Mouse (Mus musculus): Measurements from ENCODE around the gene Ipo7.

Gene Ipo7

GRCm38 (mm10) chr7:110018117-110018630 is at the start of gene Ipo7:
Ipo7 (plus strand) TSS chr7:110018274.
- DNase-seq: peak; percentile 99

DNA sequence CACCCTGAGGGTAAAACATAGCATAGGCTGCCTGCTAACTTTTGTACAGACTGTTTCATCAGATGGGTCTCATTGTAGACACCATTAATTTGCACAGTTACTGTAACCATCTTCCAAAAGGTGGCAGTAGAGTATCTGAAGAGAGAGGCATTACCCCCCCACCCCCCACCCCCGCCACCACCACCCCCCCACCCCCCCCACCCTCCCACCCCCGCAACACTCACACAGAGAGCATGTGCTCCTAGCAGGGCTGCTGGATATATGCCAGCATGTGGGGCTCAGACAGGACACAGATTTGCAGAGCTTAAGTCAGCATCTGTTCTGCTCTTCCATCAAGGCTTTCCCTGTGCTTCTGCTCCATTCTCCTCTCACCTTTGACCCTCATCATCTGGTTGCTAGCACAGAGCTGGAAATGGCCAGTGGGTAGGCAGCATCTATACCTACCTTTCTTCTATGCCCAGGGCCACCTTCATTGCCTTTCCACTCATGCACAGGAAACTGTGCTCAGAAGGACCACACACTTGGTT is 49.1 kb upstream of the Ipo7 start:
- peak; percentile 92 for DNase-seq

DNA sequence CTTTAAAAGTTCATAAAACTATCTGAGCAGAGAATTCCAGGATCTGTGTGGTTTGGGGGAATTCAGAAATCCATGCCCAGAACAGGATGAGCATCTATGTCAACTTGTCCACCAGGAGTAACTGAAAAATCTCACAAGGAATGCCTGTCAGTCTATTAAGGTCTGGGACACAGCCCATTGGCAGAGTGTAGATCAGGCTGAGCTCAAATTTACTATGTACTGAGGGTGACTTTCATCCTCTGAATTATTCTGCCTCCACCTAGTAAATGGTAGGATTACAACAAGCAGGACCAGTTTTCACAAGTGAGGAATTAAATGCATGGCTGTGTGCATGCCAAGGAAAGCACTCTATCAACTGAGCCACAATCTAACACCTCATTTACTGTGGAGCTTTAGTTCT is 48.5 kb upstream of the Ipo7 start:
- no peak for DNase-seq

DNA sequence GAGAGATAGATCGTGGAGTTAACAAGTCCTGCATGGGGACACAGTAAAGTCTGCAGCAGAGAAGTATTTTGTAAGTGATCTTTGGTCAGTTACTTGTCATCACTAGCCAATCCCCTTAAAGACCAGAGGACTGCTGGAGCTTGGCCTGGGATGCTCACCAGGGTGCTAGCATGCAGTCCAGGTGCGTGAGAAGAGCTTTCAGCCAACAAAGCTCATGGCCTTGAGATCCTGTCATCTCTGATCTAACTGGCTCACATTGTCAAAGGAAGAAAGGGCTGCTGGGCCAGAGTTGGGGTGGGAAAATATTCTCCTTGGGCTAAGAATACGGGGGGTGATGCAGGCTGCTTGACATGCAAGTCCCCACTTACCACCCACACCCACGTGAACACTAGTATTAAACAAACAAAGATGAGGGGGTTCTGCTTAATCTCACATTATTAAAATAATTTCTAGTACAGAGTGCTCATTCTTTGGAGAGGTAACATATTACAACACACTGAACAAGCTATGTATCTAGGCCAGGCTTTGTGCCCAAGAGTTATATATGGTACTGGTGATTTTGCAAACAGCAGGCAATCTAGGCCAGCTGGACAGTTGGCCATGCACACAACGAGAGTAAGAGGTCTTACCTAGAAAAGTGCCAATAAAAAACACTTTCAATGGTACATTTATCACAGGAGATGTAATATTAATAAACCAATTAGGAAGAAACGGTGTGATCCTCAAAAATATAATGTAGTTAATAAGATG is 41.9 kb upstream of the Ipo7 start:
- peak; percentile 16 for DNase-seq

DNA sequence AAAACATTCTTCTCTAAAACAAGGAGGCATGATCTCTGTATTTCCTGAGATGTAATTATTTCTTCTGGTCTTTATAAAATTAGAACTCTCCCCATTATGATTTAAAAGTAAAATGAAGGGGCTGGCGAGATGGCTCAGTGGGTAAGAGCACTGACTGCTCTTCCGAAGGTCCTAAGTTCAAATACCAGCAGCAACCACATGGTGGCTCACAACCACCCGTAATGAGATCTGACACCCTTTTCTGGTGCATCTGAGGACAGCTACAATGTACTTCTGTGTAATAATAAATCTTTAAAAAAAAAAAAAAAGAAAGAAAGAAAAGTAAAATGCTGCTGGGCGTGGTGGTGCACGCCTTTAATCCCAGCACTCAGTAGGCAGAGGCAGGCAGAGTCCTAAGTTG is 40.9 kb upstream of the Ipo7 start:
- peak; percentile 55 for DNase-seq

GRCm38 (mm10) chr7:109984608-109985007 is 33.5 kb upstream of the Ipo7 start:
- peak; percentile 83 for DNase-seq

- no peak for DNase-seq
These were observed 32.4 kb upstream of the Ipo7 start for GRCm38 (mm10) chr7:109985661-109986132.

- peak; percentile 100 for DNase-seq
These were observed 31.9 kb upstream of the Ipo7 start for GRCm38 (mm10) chr7:109986133-109986669.

GRCm38 (mm10) chr7:109986775-109987174 is 31.3 kb upstream of the Ipo7 start, which contains the start of gene Tmem41b:
Tmem41b (minus strand) TSS chr7:109986929.
- peak; percentile 78 for DNase-seq

- DNase-seq: peak; percentile 29
These were observed 26.8 kb upstream of the Ipo7 start for GRCm38 (mm10) chr7:109991286-109991685.

- peak; percentile 95 for DNase-seq
These were observed 24.7 kb upstream of the Ipo7 start for GRCm38 (mm10) chr7:109993157-109993959.

GRCm38 (mm10) chr7:109998388-109998787 is 19.7 kb upstream of the Ipo7 start:
- DNase-seq: peak; percentile 58

GRCm38 (mm10) chr7:110002092-110002491 is 16.0 kb upstream of the Ipo7 start:
- DNase-seq: no peak

GRCm38 (mm10) chr7:110002968-110003367 is 15.1 kb upstream of the Ipo7 start:
- DNase-seq: peak; percentile 97

DNA sequence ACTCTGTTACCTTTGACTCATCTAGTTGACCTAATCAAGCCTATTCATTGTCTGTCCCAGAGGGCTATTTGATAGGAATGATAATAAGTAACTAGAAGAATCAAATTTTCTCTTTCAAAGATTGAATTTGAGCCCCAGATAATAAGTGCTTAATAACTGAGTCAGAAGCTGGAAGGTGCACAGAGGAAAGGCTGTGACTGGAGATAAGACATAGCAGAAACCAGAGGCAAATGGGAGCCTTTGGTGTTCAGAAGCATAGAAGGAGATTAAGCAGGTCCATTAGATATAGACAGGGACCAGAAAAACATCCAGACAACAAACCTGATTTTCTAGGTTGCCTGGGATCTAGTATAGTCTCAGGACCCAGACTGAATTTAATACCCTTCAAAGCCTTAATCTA is 12.1 kb upstream of the Ipo7 start:
- DNase-seq: no peak

DNA sequence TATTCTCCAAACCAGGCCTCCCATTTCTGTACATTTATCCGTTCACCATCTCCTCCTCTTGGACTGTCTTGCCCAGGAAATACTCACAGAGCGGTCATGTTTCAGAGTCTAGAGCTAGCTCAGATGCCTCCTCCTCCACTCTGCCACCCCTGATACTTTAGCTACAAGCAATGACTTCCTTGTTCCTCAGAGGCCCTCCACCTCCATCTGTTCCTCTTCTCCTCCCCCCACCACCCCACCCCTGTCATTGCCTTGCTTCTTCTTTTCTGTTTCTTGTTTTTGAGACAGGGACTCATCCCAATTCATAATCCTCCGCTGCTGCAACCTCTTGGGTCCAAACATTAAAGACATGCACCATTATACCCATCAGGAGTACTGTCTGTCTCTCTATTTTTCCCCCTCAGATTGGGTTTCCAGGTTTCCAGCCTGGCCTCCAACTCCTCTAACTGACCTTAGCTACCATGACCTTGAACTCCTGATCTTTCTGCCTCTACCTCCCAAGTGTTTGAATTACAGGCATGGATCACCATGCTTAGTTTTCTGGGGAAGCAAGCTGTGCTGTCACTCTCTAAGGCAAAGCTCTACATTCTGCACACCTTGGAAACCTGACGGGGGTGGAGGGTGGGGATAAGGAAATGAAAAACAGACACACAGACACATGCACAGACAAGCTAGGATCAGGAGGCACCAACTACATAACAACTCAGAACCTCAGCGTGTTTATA is 11.4 kb upstream of the Ipo7 start:
- DNase-seq: peak; percentile 82

DNA sequence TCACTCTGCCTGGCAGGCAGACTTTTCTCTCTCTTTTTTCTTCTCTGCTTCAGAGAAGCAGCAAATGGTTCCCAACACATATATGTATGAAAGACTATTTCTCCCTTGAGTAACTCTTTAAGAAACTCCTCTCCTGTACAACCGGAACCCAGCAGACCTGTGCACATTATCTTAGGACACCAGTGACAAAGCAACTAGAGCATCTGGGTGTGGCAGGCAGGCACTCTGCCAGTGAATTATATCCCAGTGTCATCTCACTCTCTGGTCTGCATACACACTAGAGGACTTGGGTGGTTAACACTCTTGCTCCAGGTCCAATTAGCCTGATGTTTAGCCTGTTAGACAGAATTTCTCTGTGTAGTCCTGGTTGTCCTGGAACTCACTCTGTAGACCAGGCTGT is 9.6 kb upstream of the Ipo7 start:
- DNase-seq: no peak

GRCm38 (mm10) chr7:110009084-110009483 is 9.0 kb upstream of the Ipo7 start:
- no peak for DNase-seq

DNA sequence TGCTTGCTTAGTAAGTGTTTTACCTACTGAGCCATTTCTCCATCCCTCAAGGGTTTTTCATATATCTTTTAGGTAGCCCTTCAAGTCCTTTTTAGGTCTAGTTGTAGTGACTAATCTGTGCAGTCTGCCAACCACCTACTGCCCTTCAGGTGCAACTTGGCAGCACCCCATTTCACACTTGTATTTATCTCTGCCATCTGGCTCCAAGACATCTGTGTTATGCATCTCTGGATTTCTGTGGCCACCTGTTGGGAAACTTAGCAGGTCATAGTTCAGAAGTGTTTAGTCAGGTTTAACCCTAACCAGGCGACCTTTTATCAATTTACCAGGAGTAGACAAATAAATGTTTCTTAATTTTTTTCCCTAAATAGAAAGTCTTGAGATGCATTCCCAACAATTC is 6.7 kb upstream of the Ipo7 start:
- DNase-seq: peak; percentile 34

DNA sequence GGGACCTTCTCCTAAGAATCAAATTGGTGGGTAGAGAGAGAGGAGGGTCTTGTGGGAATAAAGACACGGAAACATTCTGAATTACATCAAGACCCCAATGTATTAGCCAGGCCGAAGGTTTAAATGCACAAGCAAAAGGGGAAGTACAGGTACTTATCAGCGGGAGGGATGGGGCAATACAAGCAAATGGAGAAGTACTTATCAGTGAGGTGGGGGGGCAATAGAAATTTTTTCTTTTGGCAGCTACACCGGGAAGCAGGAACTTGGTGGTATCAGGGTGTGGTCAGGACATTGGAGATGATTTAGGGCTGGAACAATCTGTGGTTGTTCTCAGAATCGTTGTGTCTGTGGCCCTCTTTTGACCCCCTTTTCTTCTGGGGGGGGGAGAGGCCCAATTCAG is 3.8 kb upstream of the Ipo7 start:
- DNase-seq: peak; percentile 35

DNA sequence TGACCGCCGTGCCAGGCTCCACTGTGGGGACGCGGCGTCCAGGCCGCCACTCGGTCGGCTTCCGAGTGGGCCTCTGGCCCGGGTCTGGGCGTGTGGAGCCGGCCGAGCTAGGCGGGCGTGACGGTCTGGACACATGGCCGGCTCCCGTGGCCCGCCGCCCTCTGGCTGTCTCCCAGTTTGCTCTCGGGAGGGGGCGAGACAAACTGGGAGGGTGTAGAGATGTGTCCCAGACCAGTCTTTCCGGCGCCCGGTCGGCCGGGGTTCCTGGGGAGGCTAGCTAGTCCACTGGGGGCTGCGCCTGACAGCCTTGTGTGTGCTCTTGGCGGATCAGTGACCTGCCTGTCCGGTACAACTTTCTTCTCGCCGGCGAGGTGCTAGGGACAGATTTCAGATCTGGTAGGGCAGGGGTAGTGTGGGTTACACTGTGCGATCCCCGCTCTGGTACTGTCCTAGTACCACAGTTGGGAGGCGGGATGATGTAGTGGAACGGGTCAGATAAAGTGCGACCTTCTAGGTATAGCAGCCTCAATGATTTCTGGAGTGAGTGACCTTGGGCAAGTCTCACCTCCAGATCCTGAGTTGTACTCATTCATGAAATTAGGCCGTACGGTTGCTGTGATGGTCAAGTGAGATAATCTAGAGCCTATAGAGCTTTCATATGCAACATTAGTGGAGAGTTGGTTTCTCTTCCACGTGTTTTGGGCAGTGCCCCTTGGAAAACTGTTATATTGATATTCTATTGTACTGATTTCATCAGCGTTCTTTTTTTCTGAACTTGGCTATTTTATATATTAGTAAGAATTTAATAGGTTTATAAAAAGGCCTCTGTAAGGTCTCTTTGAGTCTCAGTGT is 783 bp downstream of the Ipo7 start:
- DNase-seq: peak; percentile 97

DNA sequence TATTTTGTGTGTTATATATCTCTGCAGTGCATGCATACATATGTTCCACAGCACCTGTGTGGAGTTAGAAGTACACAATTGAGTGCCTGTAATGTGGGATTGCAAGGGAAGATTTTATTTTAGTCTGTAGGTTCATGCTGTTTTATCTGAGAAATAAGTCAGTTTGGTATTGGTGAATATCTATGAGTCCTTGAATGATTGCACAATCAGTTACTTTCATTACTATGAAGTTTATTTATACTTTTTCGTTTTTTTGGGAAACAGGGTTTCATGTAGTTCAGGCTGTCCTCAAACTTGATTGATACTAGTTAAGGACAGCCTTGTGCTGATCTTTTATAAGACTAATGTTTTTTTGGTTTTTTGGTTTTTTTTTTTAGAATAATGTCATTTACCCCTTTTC is 5.5 kb downstream of the Ipo7 start:
- DNase-seq: no peak

All from heart, adult 11 months (tissue).